Mouse (Mus musculus): Measurements from ENCODE around the gene Sp1. TPM values are rescaled to one million over a fixed set of nuclear protein-coding genes. Genes with fewer than 3 reads are reported as not detected.

The Sp1 gene
- total RNA-seq, 2 experiments from 2014 or later = 45.7 to 49.1 TPM

DNA sequence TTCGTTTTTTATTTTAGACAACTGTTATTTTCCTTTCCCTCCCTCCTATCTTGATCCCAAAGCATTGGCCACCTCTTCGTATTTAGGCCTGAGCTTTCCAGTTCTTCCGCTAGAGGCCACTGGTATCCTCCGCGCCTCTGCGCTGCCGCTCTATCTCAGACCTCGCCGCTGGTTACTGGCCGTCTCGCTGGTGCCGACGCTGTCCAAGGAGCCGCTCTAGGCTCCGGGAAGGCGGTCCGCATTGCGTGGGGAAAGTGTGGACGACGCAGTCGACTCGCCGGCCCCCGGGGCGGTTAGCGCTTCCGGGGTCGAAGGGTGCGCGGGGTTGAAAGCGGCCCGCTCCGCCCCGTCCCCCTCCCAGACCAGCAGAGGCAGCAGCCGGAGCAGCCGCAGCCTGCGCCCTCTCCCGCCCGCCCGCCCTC is 64.3 kb downstream of the Sp1 start, which contains the start of gene Pcbp2:
Gene Pcbp2 (plus strand): TSS at position 357 of the 422 bp plus-strand sequence.
- peak; percentile 91 to 94 for DNase-seq
- intact Hi-C loops (cut with DNase I) = loop anchor here (1.0 to 5.0 kb wide), 2 partner anchors 48 to 202 kb away; partner anchors contain the start of genes Atp5g2 and Tarbp2

DNA sequence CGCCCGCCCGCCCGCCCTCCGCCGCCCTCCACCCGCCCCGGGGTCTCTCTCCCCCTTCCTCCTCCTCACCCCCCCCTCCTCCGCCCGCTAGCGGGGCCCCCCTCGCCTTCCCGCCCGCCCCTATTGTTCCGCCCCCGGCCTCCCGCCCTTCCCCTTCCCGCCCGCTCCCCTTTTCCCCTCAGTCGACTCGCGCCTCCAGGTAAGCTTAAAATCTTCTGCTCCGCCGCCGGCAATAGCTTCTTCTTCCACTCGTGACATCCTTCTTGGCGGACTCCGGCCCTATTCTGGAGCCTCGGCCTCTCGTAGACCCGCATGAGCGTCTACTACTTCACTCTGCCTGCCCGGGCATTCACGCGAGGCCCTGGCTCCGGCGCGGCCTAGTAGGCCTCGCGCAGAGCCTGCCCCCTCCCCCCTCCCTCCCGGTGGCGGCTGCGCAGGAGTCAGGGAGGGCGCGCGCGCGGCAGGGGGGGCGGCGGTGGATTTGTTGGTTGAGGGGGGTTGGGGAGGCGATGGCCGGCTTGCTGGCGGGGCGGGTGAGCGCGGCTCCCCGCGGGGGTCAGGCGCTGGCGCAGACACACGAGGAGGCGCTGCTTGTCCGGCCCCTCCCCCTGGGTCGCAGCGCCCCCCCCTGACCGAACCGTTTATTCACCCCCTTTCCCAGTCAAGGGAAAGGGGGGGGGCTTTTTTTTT is 64.8 kb downstream of the Sp1 start:
- peak; percentile 77 to 90 for DNase-seq

DNA sequence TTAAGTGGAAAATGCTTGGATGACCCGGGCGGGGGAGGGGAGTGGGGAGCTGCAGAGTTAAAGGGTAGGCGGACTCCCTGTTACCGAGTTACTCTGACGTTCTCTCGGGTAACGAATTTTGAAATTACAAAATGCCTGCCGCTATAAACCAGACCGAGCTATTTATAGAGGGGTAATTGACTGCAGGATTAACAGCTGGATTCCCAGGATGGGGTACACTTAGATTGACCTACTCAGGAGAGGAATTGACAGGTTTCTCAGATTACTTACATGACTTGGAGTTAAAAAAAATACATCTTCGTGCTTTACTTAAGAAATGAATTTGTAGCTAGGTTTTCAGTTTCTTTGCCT is 65.3 kb downstream of the Sp1 start:
- DNase-seq = no peak
- intact Hi-C loops (cut with DNase I) = loop anchor here (5.0 kb wide), 1 partner anchor 201 kb away; the partner anchor contains the start of gene Atp5g2

More for the DNA sequence above, 64.8 kb downstream of the Sp1 start:
- intact Hi-C loops (cut with DNase I) = loop anchor here (1.0 to 5.0 kb wide), 2 partner anchors 48 to 202 kb away; partner anchors contain the start of genes Atp5g2 and Tarbp2

DNA sequence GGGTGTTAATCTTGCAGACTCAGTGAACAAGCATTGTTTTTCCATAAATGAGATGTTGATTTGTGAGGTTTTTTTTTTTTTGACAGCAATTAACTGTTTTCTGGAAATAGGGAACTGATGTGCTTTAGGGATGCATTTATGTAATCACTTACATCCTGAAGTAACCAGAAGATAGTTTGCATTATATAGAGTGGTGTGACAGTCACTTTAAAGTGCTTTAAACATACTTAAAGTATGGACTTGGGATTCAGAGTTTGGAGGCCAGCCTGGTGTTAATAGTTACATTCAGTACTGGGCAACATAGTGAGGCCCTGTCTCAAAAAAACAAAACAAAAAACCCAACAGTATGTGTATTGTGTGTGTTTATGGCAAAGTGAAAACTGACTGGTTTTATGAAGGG is 65.8 kb downstream of the Sp1 start:
- intact Hi-C loops (cut with DNase I) = loop anchor here (5.0 kb wide), 1 partner anchor 201 kb away; the partner anchor contains the start of gene Atp5g2
- no peak for DNase-seq

DNA sequence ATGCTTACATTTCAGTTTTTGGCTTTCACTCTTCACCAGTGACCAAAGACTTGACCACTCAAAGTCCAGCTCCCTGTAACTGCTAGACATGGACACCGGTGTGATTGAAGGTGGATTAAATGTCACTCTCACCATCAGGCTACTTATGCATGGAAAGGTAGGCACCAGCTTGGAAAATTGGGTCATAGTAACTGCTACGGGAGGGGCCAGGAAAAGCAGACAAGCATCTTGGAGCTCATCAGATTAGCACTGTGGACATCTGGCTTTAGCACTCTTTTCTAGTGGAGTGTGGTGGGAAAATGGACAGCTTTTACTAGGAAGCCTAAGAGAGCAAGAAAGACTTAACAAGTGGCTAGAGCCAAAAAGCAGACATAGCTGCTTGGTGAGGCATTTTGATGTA is 67.3 kb downstream of the Sp1 start:
- DNase-seq = no peak
- intact Hi-C loops (cut with DNase I) = loop anchor here (5.0 kb wide), 1 partner anchor 199 kb away; the partner anchor contains the start of gene Atp5g2

DNA sequence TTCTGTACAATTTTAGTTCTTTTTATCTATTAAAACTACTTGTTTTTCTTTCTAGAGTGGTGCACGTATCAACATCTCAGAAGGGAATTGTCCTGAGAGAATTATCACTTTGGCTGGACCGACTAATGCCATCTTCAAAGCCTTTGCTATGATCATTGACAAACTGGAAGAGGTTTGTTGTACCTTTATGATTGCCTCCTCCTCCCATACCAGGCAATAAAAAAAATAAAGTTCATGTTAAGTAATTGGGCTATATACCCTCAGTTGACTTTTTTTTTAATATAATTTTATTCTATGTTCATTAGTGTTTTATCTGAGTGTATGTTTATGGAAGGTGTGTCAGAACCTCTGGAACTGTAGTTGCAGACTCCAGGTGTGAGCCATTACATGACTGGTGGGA is 68.6 kb downstream of the Sp1 start:
- DNase-seq = no peak
- intact Hi-C loops (cut with DNase I) = loop anchor here (5.0 kb wide), 1 partner anchor 198 kb away; the partner anchor contains the start of gene Atp5g2

DNA sequence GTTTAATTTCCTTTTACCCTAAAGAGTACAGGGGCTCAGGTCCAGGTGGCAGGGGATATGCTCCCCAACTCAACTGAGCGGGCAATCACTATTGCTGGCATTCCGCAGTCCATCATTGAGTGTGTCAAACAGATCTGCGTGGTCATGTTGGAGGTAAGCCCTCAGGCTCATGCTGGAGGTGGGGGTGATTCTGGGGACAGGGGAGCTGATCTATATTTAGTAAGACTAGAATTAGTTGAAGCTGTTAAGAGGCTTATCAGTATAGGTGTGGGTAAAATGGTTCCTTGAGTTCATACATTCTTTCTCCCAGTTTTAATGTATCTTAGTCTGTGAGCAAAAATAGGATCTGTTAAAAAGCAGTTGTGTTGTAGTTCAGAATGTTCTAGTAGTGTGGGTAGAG is 77.2 kb downstream of the Sp1 start:
- no peak for DNase-seq
- intact Hi-C loops (cut with DNase I) = no loop called here

DNA sequence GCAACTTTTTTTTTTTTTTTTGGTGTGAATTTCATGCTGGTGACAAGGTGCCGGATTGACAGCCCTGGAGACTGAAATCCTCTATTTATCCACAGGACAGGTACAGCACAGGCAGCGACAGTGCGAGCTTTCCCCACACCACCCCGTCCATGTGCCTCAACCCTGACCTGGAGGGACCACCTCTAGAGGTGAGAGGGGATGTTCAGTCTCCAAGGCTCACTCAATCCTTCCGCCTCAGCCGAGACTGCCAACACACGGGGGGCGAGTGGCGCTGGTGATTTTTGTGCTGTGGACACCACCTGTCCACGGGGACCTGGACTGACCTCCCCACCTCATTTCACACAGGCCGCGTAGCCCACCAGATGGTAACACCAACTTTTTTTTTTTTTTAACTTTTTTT is 79.9 kb downstream of the Sp1 start:
- no peak for DNase-seq
- intact Hi-C loops (cut with DNase I) = no loop called here

Other genes starting within 250 kb of the Sp1 start
- gene Zfp740, start 202.9 kb upstream of the Sp1 start, total RNA-seq (2021) = 10 to 100 TPM; 32.2 to 35.9 TPM
- gene Csad, start 201.4 kb upstream of the Sp1 start, total RNA-seq (2021) = 10 to 100 TPM; 15.8 to 16.2 TPM
- gene Itgb7, start 174.2 kb upstream of the Sp1 start, total RNA-seq (2021) = 1 to 10 TPM; 1.6 to 1.8 TPM
- 10 to 100 TPM; 20.0 to 21.9 TPM for gene Rarg, start 148.6 kb upstream of the Sp1 start, total RNA-seq (2021)
- gene Gm9918, start 135.6 kb upstream of the Sp1 start, total RNA-seq (2021) = not detected
- 10 to 100 TPM; 18.1 to 19.4 TPM for gene Mfsd5, start 126.7 kb upstream of the Sp1 start, total RNA-seq (2021)
- 1 to 10 TPM; 1.0 to 2.1 TPM for gene Espl1, start 109.9 kb upstream of the Sp1 start, total RNA-seq (2021)
- gene Pfdn5, start 80.0 kb upstream of the Sp1 start, total RNA-seq (2021) = 100 to 1,000 TPM; 308 to 311 TPM
- 10 to 100 TPM; 17.7 to 22.7 TPM for gene Myg1, start 74.4 kb upstream of the Sp1 start, total RNA-seq (2021)
- gene Aaas, start 55.4 kb upstream of the Sp1 start, total RNA-seq (2021) = 10 to 100 TPM; 12.5 to 12.8 TPM
- gene Sp7, start 39.0 kb upstream of the Sp1 start, total RNA-seq (2021) = not detected
- under 1 TPM; 0.16 to 0.78 TPM for gene Amhr2, start 39.2 kb downstream of the Sp1 start, total RNA-seq (2021)
- gene Prr13, start 52.9 kb downstream of the Sp1 start, total RNA-seq (2021) = 10 to 100 TPM; 19.4 to 26.1 TPM
- gene Pcbp2, start 64.4 kb downstream of the Sp1 start, total RNA-seq (2021) = 100 to 1,000 TPM; 482 to 500 TPM
- not detected for gene Gm10337, start 97.6 kb downstream of the Sp1 start, total RNA-seq (2021)
- gene Map3k12, start 110.9 kb downstream of the Sp1 start, total RNA-seq (2021) = 1 to 10 TPM; 3.5 to 3.6 TPM
- gene Tarbp2, start 112.0 kb downstream of the Sp1 start, total RNA-seq (2021) = 10 to 100 TPM; 45.5 to 48.2 TPM
- gene Npff, start 118.8 kb downstream of the Sp1 start, total RNA-seq (2021) = 1 to 10 TPM in 1 of 2 experiments, under 1 TPM in 1; 0.89 to 1.4 TPM
- 1 to 10 TPM in 1 of 2 experiments, under 1 TPM in 1; 0.94 to 1.1 TPM for gene Gm28047, start 218.9 kb downstream of the Sp1 start, total RNA-seq (2021)
- 10 to 100 TPM; 52.3 to 56.5 TPM for gene Atf7, start 219.3 kb downstream of the Sp1 start, total RNA-seq (2021)